Mouse (Mus musculus): ENCODE results near the gene Terf2ip. TPM values are rescaled to one million over a fixed set of nuclear protein-coding genes. Genes with fewer than 3 reads are reported as not detected.

The Terf2ip gene
- 10 to 100 TPM; 20.7 to 21.7 TPM for total RNA-seq (2021)
- long read RNA-seq, experiment 1, transcript Terf2ip-201 (3 exons, 3,560 nt): major isoform, 65 of 69 reads
- long read RNA-seq, experiment 1, partial matches to known transcripts: 0 of 69 reads
- long read RNA-seq, experiment 1, other reads (novel, unspliced or antisense): 4 of 69 reads
- long read RNA-seq, experiment 2, transcript Terf2ip-201 (3 exons, 3,560 nt): major isoform, 13 of 14 reads
- long read RNA-seq, experiment 2, partial matches to known transcripts: 0 of 14 reads
- long read RNA-seq, experiment 2, other reads (novel, unspliced or antisense): 1 of 14 reads

DNA sequence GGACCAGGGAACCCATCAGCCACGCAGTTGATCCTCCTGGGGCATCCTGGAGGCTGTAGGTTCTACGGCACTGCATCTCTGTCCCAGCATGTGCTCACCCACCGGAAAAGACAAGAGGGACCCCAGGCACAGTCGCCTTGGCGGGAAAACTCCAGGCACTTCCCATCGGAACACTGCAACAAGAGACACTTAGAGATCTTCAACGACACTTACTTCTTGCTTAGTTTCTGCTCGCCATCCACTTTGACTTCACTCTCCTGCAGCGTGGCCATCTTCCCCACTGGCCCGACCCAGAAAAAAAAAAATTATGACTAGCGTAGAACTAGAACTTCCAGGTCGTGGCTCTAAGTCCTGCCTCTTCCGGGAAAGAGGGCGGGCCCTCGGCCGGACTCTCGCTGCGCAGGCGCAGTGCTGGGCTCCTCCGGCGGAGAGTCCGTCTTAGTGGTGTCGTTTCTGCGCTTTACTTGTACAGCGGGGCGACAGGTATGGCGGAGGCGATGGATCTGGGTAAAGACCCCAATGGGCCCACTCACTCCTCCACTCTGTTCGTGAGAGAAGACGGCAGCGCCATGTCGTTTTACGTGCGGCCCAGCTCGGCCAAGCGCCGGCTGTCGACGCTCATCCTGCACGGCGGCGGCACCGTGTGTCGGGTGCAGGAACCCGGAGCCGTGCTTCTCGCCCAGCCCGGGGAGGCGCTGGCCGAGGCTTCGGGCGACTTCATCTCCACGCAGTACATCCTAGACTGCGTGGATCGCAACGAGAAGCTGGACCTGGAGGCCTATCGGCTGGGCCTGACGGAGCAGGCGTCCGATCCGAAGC lies at the start of gene Terf2ip, which contains the start of gene Kars:
Gene Terf2ip (plus strand): TSS at position 402 of the 819 bp plus-strand sequence.
Gene Kars (minus strand): TSS at position 327 of the 819 bp plus-strand sequence.
- DNase-seq: peak; percentile 94 to 96

DNA sequence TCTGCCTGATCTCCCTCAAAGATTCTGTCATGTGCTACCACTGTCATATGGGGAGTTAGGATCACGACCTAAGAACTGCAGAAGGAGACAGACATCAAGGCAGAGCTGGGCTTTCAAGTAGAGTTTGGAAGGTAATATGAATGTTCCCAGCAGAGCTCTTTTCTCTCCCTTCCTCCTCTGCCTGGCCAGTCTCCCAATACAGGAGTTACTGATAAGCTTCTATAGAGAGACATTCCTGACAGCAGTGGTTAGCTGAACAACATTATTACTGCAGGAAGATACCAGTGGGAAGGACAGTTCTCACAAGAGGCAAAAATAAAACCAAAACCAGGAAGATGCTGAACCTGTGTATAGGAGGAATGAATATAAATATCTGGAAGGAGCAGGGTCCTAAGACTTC lies 48.6 kb upstream of the Terf2ip start:
- DNase-seq: no peak

DNA sequence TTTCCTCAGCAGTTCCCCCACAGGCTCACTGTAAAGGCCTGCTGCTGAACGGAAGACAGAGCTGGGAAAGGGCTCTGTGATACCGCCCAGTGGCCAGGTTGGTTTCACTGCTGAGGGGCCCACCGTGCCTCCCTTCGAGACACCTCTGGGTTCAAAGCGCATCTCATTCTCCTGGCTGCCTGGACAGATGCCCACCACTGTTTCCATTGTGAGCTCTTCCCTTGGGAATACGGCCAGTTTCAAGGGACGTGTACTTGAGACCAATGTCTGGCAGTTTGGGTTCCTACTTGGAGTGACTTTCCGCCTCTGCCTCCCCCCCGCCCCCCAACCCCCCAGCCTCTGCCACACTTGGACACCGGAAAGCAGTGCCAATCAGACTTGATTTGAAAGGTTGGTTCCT lies 48.1 kb upstream of the Terf2ip start:
- DNase-seq: peak; percentile 5 to 35

DNA sequence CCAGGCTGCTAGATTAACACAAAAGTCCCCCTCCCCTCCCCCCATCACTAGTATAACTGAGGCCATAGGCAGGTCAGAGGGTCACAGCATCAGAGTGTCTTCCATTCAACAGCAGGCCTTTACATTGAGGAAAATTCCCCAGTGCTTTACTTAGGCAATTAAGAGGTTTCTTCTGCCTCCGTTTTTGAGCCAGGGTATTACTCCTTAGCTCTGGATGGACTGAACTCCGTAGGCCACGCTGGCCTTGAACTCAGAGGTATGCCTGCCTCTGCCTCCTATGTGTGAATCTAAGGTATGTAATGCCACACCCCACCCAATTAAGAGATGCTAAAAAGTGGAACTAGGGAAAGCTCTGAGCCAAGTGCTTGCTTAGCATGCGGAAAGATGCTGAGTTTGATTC lies 47.7 kb upstream of the Terf2ip start:
- no peak for DNase-seq

DNA sequence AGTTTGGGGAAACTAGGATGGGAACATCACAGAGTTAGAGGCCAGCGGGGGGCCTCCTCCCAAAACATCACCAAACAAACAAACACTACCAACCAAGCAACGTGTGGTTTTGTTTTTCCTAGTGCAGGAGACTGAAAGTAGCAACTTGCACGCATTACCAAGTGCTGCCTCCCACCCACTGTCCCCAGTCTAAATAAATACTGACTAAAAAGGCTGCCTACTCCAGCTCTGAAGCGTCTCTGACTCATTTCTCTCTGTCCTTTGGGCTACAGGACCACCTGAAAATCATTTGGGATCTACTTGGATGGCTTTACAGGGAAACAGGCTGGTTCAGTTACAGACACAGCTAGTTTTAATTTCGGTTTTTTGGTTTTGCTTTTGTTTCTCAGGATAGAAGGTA lies 46.8 kb upstream of the Terf2ip start:
- DNase-seq: no peak

- peak; percentile 10 to 24 for DNase-seq
Observed at GRCm38 (mm10) chr8:111964849-111965561, 46.2 kb upstream of the Terf2ip start.

DNA sequence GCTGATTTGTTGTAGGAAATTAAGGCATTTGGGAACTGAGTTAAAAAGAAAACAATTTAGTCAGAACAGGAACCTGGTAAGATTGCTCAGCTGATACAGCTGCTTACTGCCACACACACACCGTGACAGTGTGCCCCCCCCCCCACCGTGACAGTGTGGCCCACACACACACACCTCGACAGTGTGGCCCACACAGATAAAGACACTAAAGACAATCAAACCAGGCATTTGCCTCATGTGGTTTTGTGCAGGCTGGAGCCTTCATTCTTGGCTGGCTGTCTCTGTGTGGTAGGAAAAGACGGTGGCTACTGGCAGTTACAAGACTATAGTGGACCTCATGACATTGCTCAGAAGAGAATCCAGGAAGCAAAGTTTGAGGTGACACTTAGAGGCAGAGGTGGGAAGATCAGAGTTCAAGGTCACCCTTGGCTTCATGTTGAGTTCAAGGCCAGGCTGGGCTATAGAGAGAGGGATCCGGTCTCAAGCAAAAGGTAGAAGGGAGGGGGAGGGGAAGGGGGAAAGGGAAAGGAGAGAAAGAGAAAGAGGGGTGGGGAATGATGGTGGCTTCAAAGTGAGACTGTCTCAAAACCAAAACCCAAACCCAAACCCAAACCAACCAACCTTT lies 43.8 kb upstream of the Terf2ip start:
- no peak for DNase-seq

DNA sequence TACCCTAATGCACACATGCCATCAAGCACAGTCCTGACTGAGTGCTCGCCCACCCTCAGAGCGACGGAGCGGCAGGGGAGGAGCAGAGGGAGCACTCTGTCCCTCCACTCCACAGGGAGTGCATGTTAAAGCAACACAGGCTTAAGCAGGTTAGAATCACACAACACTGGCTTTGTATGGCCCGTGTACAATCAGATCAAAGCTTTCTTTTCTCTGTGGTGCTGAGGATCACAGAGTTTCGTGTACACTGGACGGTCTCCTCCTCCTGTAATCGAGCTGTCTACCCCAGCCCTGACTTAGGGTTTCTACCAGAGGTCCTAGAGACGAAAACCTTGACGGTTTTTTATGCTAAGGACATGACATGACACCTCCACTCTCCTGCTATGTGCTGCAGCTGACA lies 42.7 kb upstream of the Terf2ip start:
- no peak for DNase-seq

- no peak for DNase-seq
Observed at GRCm38 (mm10) chr8:111968991-111969390, 42.2 kb upstream of the Terf2ip start.

GRCm38 (mm10) chr8:111974138-111974537 lies 37.1 kb upstream of the Terf2ip start:
- no peak for DNase-seq

- DNase-seq: no peak
Observed at GRCm38 (mm10) chr8:111975706-111976105, 35.5 kb upstream of the Terf2ip start.

- DNase-seq: no peak
Observed at GRCm38 (mm10) chr8:111976326-111976725, 34.9 kb upstream of the Terf2ip start.

DNA sequence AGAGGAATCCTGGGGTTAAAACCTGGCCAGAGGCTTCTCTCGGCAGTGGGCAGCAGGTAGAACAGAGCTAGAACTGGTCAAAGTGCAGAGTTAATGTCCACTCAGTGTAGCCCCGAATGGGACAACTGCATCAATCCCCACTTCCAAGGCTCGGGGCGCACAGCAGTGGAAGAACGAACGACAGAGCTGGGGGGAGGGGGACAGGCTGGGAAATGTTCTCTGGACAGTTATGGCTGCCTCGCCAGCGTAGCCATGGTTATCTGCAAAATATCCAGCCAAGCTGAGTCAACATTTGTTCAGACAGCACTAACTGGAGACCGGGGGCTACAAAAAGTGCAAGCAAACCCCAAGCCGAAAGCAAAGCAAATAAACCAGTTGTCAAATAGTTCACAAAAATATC lies 33.1 kb upstream of the Terf2ip start:
- no peak for DNase-seq

DNA sequence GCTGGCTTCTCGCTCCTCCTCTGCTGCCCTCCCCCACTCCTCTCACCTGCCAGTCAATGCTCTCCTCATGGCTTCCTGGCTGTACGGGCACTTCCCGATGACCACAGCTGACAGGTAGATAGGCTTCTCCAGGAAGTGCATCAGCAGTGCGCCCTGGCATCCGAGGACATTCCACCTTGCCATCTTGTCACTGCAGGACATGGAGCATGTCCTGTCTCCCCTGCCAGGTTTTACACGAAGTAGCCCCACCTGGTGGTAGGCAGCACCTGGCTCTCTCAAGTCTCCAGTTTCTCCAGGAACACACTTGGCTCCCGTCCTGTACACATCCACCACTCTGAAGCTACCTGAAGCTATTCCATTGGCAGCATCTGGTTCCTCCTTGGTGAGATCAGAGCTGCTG lies 29.1 kb upstream of the Terf2ip start:
- DNase-seq: no peak

GRCm38 (mm10) chr8:111984511-111984910 lies 26.7 kb upstream of the Terf2ip start:
- no peak for DNase-seq

DNA sequence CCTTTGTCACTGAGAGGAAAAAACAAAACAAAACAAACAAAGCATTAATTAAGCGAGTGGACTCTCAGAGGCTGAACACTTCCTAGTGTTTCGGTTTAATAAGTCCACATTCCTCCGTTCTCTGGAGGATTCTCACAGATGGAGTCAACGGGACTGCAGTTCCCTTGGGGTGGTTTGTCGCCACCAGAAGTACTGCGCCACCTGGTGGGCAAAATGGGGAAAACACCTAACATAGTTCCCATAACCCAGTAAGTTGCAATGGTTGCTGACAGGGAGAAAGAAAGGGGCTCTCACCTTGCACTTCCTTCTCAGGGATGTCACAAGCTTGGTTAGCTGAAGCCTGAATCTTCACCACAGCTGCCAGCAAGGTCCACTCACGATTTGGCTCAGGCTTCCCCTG lies 21.3 kb upstream of the Terf2ip start:
- DNase-seq: peak; percentile 78 to 82

DNA sequence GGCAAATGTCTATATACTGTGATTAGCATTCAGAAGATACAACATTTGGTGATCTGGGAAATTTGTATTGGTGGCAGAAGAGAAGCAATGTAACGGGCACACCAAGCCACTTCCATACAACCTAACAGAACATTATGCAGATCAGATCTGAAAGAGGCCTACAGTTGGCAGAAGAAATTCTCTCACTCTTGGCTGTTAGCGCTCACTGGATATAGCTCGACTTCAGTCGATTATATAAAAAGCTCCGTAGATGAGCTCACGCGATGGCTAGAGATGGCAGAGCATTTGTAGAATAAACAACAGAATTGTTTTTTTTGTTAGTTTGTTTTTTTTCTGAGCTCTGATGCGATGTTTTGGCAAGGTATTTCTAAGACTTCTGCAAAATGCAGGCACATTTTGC lies 19.9 kb upstream of the Terf2ip start:
- DNase-seq: no peak

- peak; percentile 91 to 93 for DNase-seq
Observed at GRCm38 (mm10) chr8:111992013-111992702, 19.0 kb upstream of the Terf2ip start, which contains the start of gene Adat1. Adat1 (minus strand) TSS chr8:111992302.

- no peak for DNase-seq
Observed at GRCm38 (mm10) chr8:111992703-111993039, 18.5 kb upstream of the Terf2ip start.

DNA sequence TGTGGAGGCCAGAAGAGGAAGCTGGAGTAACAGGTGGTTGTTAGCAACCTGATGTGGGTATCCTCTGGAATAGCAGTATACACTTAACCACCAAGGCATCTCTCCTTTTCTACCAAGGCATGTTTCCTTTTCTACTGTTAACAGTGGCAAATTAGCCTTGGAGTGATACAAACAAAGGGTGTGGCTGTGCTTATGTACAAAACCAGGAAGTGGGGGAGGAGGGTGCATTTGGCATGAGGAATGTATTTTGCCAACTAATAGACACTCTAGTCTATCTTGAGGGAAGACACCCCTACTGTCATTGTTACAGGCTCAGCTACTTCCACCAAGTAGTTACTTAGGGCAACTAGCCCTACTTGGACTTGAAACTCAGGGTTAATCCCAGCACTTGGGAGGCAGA lies 6.4 kb upstream of the Terf2ip start:
- DNase-seq: no peak

GRCm38 (mm10) chr8:112005601-112006000 lies 5.6 kb upstream of the Terf2ip start:
- DNase-seq: no peak

DNA sequence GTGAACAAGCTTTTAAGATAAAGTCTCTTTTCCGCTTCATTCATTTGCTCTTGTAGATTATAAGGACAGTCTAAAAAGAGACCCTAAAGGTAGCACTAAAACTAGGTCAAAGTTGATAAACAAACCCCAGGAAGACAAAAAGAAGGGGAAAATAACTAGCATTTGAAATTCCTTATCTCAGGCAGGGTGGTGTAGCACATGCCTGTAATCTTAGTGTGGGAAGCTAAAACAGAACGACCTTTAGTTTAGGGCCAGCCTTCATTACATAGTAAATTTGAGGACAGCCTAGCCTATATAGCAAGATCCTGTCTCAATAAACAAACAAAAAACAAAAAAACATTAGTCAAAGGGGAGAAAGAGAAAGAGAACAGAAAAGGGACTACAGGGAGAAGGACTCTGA lies 3.5 kb upstream of the Terf2ip start:
- DNase-seq: no peak

Data from adrenal gland, postnatal 36 days (tissue).